Mouse (Mus musculus) CH12.LX (cell line): ENCODE data around the gene Yy1. TPM values are rescaled to one million over a fixed set of nuclear protein-coding genes. Genes with fewer than 3 reads are reported as not detected.

Experiments used
- DNase-seq: peaks from one replicate; pipeline ENCODE4 v3.0.0-alpha.2; 2013; ENCODE audit errors: extremely low read depth
- H3K27ac ChIP-seq: 2 replicates; pipeline ENCODE4 v1.5.1; 2012; ENCODE audit warnings: low read depth, mild to moderate bottlenecking, control low read depth, moderate library complexity; ENCODE audit not compliant: insufficient read depth
- H3K27me3 ChIP-seq: replicated peaks from 2 replicates; pipeline ENCODE3; 2012; ENCODE audit warnings: inconsistent platforms
- H3K36me3 ChIP-seq, 2 experiments: replicated peaks in 1 of 2; 2 replicates each; pipeline versions ENCODE3 to v1.6.1; 2012; ENCODE audit warnings: inconsistent platforms in 1 of 2, low read length in 1 of 2, mild to moderate bottlenecking in 1 of 2, mixed read lengths in 1 of 2, moderate library complexity in 1 of 2; ENCODE audit not compliant: control insufficient read depth in 1 of 2, insufficient read depth in 1 of 2
- H3K4me1 ChIP-seq, 2 experiments: 2 replicates each; pipeline ENCODE4 v1.6.1; 2012; ENCODE audit warnings: inconsistent platforms in 1 of 2, moderate library complexity in 1 of 2; ENCODE audit not compliant: insufficient read depth in 2 of 2, control insufficient read depth in 1 of 2
- H3K4me2 ChIP-seq: 2 replicates; pipeline ENCODE4 v1.6.1; 2012; ENCODE audit warnings: low read depth, mild to moderate bottlenecking, control low read depth; ENCODE audit not compliant: poor library complexity, insufficient read depth, severe bottlenecking
- H3K4me3 ChIP-seq, 3 experiments: fragments of 150-350 bp in 1 of 3; sonication (generic) in 1 of 3; replicated peaks in 1 of 3; 2 replicates each; pipeline versions ENCODE3 to v1.5.1; 2011 to 2012; ENCODE audit warnings: low read depth in 2 of 3, low read length in 2 of 3, mild to moderate bottlenecking in 2 of 3, moderate library complexity in 2 of 3, control low read depth in 1 of 3, improper control_type of control experiment in 1 of 3, inconsistent platforms in 1 of 3, mixed read lengths in 1 of 3; ENCODE audit not compliant: poor library complexity in 1 of 3
- H3K79me2 ChIP-seq: replicated peaks from 2 replicates; pipeline ENCODE4 v1.6.1; 2012; ENCODE audit warnings: mild to moderate bottlenecking, moderate library complexity; ENCODE audit not compliant: control insufficient read depth, poor library complexity, insufficient read depth, severe bottlenecking; ENCODE audit errors: extremely low read depth
- H3K9ac ChIP-seq: 2 replicates; pipeline ENCODE4 v1.6.1; 2012; ENCODE audit warnings: low read depth, mild to moderate bottlenecking, control low read depth, moderate library complexity; ENCODE audit not compliant: insufficient read depth
- H3K9me3 ChIP-seq: replicated peaks from 2 replicates; pipeline ENCODE3; 2012; ENCODE audit warnings: low read length, inconsistent platforms, mixed read lengths
- BHLHE40 ChIP-seq: IDR thresholded peaks from 2 replicates; pipeline ENCODE4 v1.6.1; 2011; ENCODE audit warnings: mild to moderate bottlenecking, low read depth, low read length, improper control_type of control experiment
- CHD1 ChIP-seq: IDR thresholded peaks from 2 replicates; pipeline ENCODE4 v1.6.1; 2012; ENCODE audit warnings: low read depth, low read length, improper control_type of control experiment, inconsistent platforms
- CHD2 ChIP-seq: IDR thresholded peaks from 2 replicates; pipeline ENCODE4 v1.6.1; 2011; ENCODE audit warnings: low read length, improper control_type of control experiment
- CTCF ChIP-seq, 2 experiments: IDR thresholded peaks in 1 of 2; conservative IDR thresholded peaks in 1 of 2; 2 replicates each; pipeline ENCODE4 v1.5.1; 2011 to 2012; ENCODE audit warnings: low read depth in 2 of 2, low read length in 2 of 2, improper control_type of control experiment in 1 of 2, inconsistent platforms in 1 of 2, mild to moderate bottlenecking in 1 of 2, moderate library complexity in 1 of 2
- E2F4 ChIP-seq: IDR thresholded peaks from 2 replicates; pipeline ENCODE4 v1.6.1; 2011; ENCODE audit warnings: low read depth, low read length, improper control_type of control experiment; ENCODE audit not compliant: insufficient replicate concordance
- ELF1 ChIP-seq: IDR thresholded peaks from 2 replicates; pipeline ENCODE4 v1.6.1; 2014; ENCODE audit warnings: low read depth, mild to moderate bottlenecking, inconsistent platforms, low read length, improper control_type of control experiment
- EP300 ChIP-seq: IDR thresholded peaks from 2 replicates; pipeline ENCODE4 v1.6.1; 2011; ENCODE audit warnings: low read length, improper control_type of control experiment
- ETS1 ChIP-seq: conservative IDR thresholded peaks from 2 replicates; pipeline ENCODE4 v1.6.1; 2012; ENCODE audit warnings: low read depth, mild to moderate bottlenecking, inconsistent platforms, low read length, improper control_type of control experiment, moderate library complexity
- GABPA ChIP-seq: IDR thresholded peaks from 2 replicates; pipeline ENCODE4 v1.6.1; 2012; ENCODE audit warnings: low read depth, low read length, improper control_type of control experiment, inconsistent platforms; ENCODE audit not compliant: insufficient replicate concordance
- HCFC1 ChIP-seq: IDR thresholded peaks from 2 replicates; pipeline ENCODE4 v1.6.1; 2012; ENCODE audit warnings: low read depth, mild to moderate bottlenecking, inconsistent platforms, low read length, improper control_type of control experiment
- IRF4 ChIP-seq: IDR thresholded peaks from 2 replicates; pipeline ENCODE4 v1.6.1; 2014; ENCODE audit warnings: low read depth, mild to moderate bottlenecking, inconsistent platforms, low read length, improper control_type of control experiment
- JUN ChIP-seq: IDR thresholded peaks from 2 replicates; pipeline ENCODE4 v1.6.1; 2011; ENCODE audit warnings: low read depth, mild to moderate bottlenecking, low read length, improper control_type of control experiment, moderate library complexity; ENCODE audit not compliant: insufficient read depth
- JUND ChIP-seq: conservative IDR thresholded peaks from 2 replicates; pipeline ENCODE4 v1.6.1; 2011; ENCODE audit warnings: low read depth, low read length, improper control_type of control experiment
- KAT2A ChIP-seq: IDR thresholded peaks from 2 replicates; pipeline ENCODE4 v1.6.1; 2012; ENCODE audit warnings: low read length, improper control_type of control experiment, inconsistent platforms; ENCODE audit not compliant: insufficient replicate concordance
- MAFK ChIP-seq: IDR thresholded peaks from 2 replicates; pipeline ENCODE4 v1.6.1; 2011; ENCODE audit warnings: low read length, improper control_type of control experiment; ENCODE audit not compliant: insufficient replicate concordance
- MAX ChIP-seq: IDR thresholded peaks from 2 replicates; pipeline ENCODE4 v1.6.1; 2011; ENCODE audit warnings: low read length, improper control_type of control experiment
- MAZ ChIP-seq: IDR thresholded peaks from 2 replicates; pipeline ENCODE4 v1.6.1; 2012; ENCODE audit warnings: low read depth, mild to moderate bottlenecking, inconsistent platforms, low read length, improper control_type of control experiment, moderate library complexity
- MEF2A ChIP-seq: IDR thresholded peaks from 2 replicates; pipeline ENCODE4 v1.6.1; 2014; ENCODE audit warnings: low read depth, mild to moderate bottlenecking, inconsistent platforms, low read length, improper control_type of control experiment, borderline replicate concordance
- MXI1 ChIP-seq: IDR thresholded peaks from 2 replicates; pipeline ENCODE4 v1.6.1; 2011; ENCODE audit warnings: mild to moderate bottlenecking, low read depth, low read length, improper control_type of control experiment
- MYC ChIP-seq: IDR thresholded peaks from 2 replicates; pipeline ENCODE4 v1.6.1; 2011; ENCODE audit warnings: low read depth, mild to moderate bottlenecking, improper control_type of control experiment, low read length
- NELFE ChIP-seq: IDR thresholded peaks from 2 replicates; pipeline ENCODE4 v1.6.1; 2011; ENCODE audit warnings: low read depth, low read length, improper control_type of control experiment
- NRF1 ChIP-seq: IDR thresholded peaks from 2 replicates; pipeline ENCODE4 v1.6.1; 2014; ENCODE audit warnings: low read depth, mild to moderate bottlenecking, inconsistent platforms, low read length, improper control_type of control experiment, moderate library complexity
- PAX5 ChIP-seq: IDR thresholded peaks from 2 replicates; pipeline ENCODE4 v1.6.1; 2012; ENCODE audit warnings: low read length, inconsistent platforms, mixed read lengths
- POLR2A ChIP-seq: IDR thresholded peaks from 2 replicates; pipeline ENCODE4 v1.6.1; 2011; ENCODE audit warnings: low read depth, mild to moderate bottlenecking, improper control_type of control experiment, low read length
- POLR2AphosphoS2 ChIP-seq: IDR thresholded peaks from 2 replicates; pipeline ENCODE4 v1.6.1; 2011; ENCODE audit warnings: low read depth, low read length, improper control_type of control experiment
- RAD21 ChIP-seq: IDR thresholded peaks from 2 replicates; pipeline ENCODE4 v1.6.1; 2011; ENCODE audit warnings: low read depth, mild to moderate bottlenecking, low read length, improper control_type of control experiment, moderate library complexity
- RCOR1 ChIP-seq: conservative IDR thresholded peaks from 2 replicates; pipeline ENCODE4 v1.6.1; 2012; ENCODE audit warnings: low read depth, mild to moderate bottlenecking, inconsistent platforms, low read length, improper control_type of control experiment
- SIN3A ChIP-seq: IDR thresholded peaks from 2 replicates; pipeline ENCODE4 v1.6.1; 2012; ENCODE audit warnings: low read length, improper control_type of control experiment, inconsistent platforms
- SMC3 ChIP-seq: IDR thresholded peaks from 2 replicates; pipeline ENCODE4 v1.6.1; 2011; ENCODE audit warnings: low read depth, low read length, improper control_type of control experiment
- TBP ChIP-seq: conservative IDR thresholded peaks from 2 replicates; pipeline ENCODE4 v1.6.1; 2011; ENCODE audit warnings: low read depth, low read length, improper control_type of control experiment
- TCF12 ChIP-seq: IDR thresholded peaks from 2 replicates; pipeline ENCODE4 v1.6.1; 2014; ENCODE audit warnings: low read depth, mild to moderate bottlenecking, inconsistent platforms, low read length, improper control_type of control experiment
- UBTF ChIP-seq: IDR thresholded peaks from 2 replicates; pipeline ENCODE4 v1.6.1; 2012; ENCODE audit warnings: low read depth, mild to moderate bottlenecking, inconsistent platforms, low read length, improper control_type of control experiment, moderate library complexity
- USF1 ChIP-seq: IDR thresholded peaks from 2 replicates; pipeline ENCODE4 v1.6.1; 2014; ENCODE audit warnings: low read depth, mild to moderate bottlenecking, inconsistent platforms, low read length, improper control_type of control experiment
- USF2 ChIP-seq: conservative IDR thresholded peaks from 2 replicates; pipeline ENCODE4 v1.6.1; 2011; ENCODE audit warnings: low read depth, low read length, improper control_type of control experiment
- ZC3H11A ChIP-seq: IDR thresholded peaks from 2 replicates; pipeline ENCODE4 v1.6.1; 2012; ENCODE audit warnings: low read depth, mild to moderate bottlenecking, inconsistent platforms, low read length, improper control_type of control experiment
- ZKSCAN1 ChIP-seq: IDR thresholded peaks from 2 replicates; pipeline ENCODE4 v1.6.1; 2012; ENCODE audit warnings: low read depth, inconsistent platforms, low read length, improper control_type of control experiment, borderline replicate concordance
- ZMIZ1 ChIP-seq: IDR thresholded peaks from 2 replicates; pipeline ENCODE4 v1.6.1; 2012; ENCODE audit warnings: low read depth, mild to moderate bottlenecking, inconsistent platforms, low read length, improper control_type of control experiment
- ZNF384 ChIP-seq: IDR thresholded peaks from 2 replicates; pipeline ENCODE4 v1.6.1; 2012; ENCODE audit warnings: low read depth, low read length, improper control_type of control experiment, inconsistent platforms
- dilution Hi-C: fragments of 300-500 bp; cut with MboI; formaldehyde crosslinking; loops from 2 replicates; pipeline ENCODE4 v1.14.3; 2020; ENCODE audit warnings: low sequenced_read_pairs; ENCODE audit not compliant: extremely low pct_unique_long_range_greater_than_20kb, extremely low pct_ligation_motif_present
- in situ Hi-C: fragments of 300-500 bp; cut with MboI; formaldehyde crosslinking; loops from 3 replicates; pipeline ENCODE4 v1.14.3; 2019; ENCODE audit warnings: low sequenced_read_pairs, low pct_ligation_motif_present, low pct_unique_long_range_greater_than_20kb, mixed read lengths
- polyA plus RNA-seq: library from polyadenylated mRNA; unstranded; fragments of >175 nt; gene quantifications from 2 replicates; pipeline ENCODE4 v1.2.1, GENCODE M21; 2012; ENCODE audit warnings: low read depth; ENCODE audit not compliant: insufficient read length
- total RNA-seq, 2 experiments: library from RNA; depleted of rRNA; stranded (reverse); fragments of 300-350 nt in 1 of 2; fragments of >200 nt in 1 of 2; gene quantifications; 2 replicates each; pipeline ENCODE4 v1.2.3; 2012 to 2014

The Yy1 gene
- total and polyA plus RNA-seq, 3 experiments: 30.8 to 56.8 (median 51.7) TPM

DNA sequence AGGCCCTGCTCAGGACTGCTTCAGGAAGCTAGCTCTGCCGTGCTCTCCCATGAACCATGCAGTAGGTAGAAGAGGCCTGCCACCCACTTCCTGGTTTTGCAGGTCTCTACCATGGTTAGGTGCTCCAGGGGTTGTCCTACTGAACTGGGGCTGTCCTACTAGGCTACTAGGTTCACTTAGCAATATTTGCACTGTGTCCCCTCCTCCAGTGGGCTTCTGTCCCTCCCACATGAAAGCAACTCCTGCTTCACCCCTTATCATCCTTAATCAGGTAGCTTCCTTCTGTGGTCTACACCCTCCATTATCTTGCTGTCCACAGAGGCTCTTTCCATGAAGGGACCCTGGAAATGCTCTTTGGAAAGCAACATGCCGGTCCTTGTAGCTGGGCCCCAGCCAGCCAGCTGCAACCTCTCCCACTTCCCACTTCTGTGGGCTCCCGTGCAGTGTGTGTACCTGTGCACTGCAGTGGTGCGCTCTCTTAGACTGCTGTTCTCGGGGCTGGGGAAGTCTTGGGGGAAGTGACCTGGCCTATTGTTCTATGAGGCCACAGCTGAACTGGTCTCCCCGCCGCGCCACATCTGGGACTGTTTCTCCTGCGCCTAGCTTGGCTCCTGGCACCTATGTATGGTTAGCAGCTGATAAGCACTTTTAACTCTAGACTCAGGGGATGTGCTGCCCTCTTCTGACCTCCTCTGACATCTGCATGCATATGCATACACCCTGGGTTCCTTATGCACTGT, 29.5 kb upstream of the Yy1 start:
- DNase-seq: peak; percentile 67
- H3K27ac ChIP-seq: peak overlapping the region; percentile 3; the same call in 1 of the 2 replicates

DNA sequence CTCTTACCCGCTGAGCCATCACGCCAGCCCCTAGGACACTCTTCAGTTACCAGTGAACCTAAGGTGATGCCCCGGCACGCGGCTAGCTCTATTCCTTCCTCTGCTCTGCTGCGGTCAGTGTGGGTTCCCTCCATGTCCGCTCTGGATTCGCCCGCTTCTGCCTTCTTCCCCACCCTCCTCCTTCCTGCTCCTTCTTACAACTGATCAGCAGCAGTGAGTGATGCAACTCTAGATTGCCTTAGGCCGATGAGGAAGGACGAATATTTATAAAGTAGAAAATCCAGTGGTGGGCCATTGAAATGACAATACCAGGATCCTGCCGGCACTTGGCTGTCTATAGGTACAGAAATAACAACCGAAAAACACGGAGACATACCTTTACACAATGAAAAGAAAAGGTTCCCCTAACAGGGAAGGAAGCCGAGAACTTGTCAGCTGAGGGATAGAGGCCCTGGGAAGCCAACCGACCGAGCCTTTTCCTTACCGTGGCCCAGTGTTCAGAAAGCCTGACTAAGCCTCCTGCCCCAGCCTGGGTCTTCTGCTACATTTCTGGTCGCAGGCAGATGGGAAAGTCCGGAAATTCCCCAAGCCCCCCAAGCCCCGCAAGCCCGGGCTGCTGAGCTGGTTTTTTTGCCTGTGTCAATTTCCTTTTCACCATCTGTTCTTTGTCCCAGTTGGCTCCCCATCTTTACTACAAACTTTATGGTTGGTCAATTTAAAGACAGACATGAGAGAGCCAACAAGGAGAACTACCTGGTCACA, 27.7 kb upstream of the Yy1 start:
- Histone ChIP-seq H3K79me2 (no peaks in the 10 kb centered on the region), H3K4me1 (peaks cover 16 to 52% of the 10 kb centered on the region in 2 experiments), H3K4me2 (peak overlapping the region; percentile 76), H3K9me3 (no peaks in the 10 kb centered on the region), H3K9ac (peak overlapping the region; percentile 97), H3K27ac (peak overlapping the region; percentile 74)
- dilution Hi-C loops: no loop called here
- DNase-seq: peak; percentile 60
- TF ChIP-seq UBTF (no peak), RCOR1 (no peak), BHLHE40 (0 out of 2 replicates have a peak, but pooled peaks have one; percentile 12), MYC (0 out of 2 replicates have a peak, but pooled peaks have one; percentile 11), SIN3A (peak; percentile 79), TBP (peak; percentile 95), POLR2AphosphoS2 (no peak), ZMIZ1 (peak; percentile 8; the same call in 1 of the 2 replicates), MXI1 (peak; percentile 52; the same call in 1 of the 2 replicates), NELFE (no peak)
- TF ChIP-seq, all 38 proteins: peak for 6
- in situ Hi-C loops: loop anchor here (10.0 to 25.0 kb wide), 2 partner anchors 130 to 153 kb away; partner anchors contain the start of genes Wars and Wdr25
- H3K4me3 ChIP-seq: peak overlapping the region; percentile 72 to 84 (median 83)
- no peaks in the 10 kb centered on the region for H3K36me3 ChIP-seq
- peaks cover 2% of the 10 kb centered on the region for H3K27me3 ChIP-seq

More for the DNA sequence above, 29.5 kb upstream of the Yy1 start:
- H3K27me3 ChIP-seq: no peaks in the 10 kb centered on the region
- H3K4me3 ChIP-seq: peak overlapping the region in 2 of 3 experiments; percentile 16 to 32
- H3K36me3 ChIP-seq: no peaks in the 10 kb centered on the region
- TF ChIP-seq USF2: no peak
- no peak for TF ChIP-seq CHD1
- no peak for TF ChIP-seq CHD2
- peak; percentile 54; the same call in 1 of the 2 replicates for TF ChIP-seq IRF4
- TF ChIP-seq SMC3: no peak; the same call in 1 of the 2 replicates
- TF ChIP-seq MXI1: no peak
- peak; percentile 71 for TF ChIP-seq ELF1
- no peak for TF ChIP-seq UBTF
- 0 out of 2 replicates have a peak, but pooled peaks have one; percentile 21 for TF ChIP-seq POLR2A
- TF ChIP-seq TCF12: no peak
- TF ChIP-seq E2F4: no peak
- TF ChIP-seq POLR2AphosphoS2: no peak
- TF ChIP-seq NELFE: no peak
- TF ChIP-seq JUND: no peak
- TF ChIP-seq RCOR1: no peak
- TF ChIP-seq EP300: 0 out of 2 replicates have a peak, but pooled peaks have one; percentile 26
- no peak for TF ChIP-seq BHLHE40
- TF ChIP-seq HCFC1: no peak
- peak; percentile 9; the same call in 1 of the 2 replicates for TF ChIP-seq MAFK
- peak; percentile 16 to 70; a peak in 3 of 4 replicates for TF ChIP-seq CTCF (conservative IDR thresholded peaks at IDR 0.05 in 1 of 2, IDR thresholded peaks at IDR 0.05 in 1 of 2; ENCODE audit: low read depth in 2 of 2, low read length in 2 of 2)
- no peak for TF ChIP-seq TBP
- no peak for TF ChIP-seq USF1
- TF ChIP-seq ZMIZ1: no peak
- no peak for TF ChIP-seq ZC3H11A
- TF ChIP-seq JUN: no peak
- peak; percentile 29; the same call in 1 of the 2 replicates for TF ChIP-seq ETS1
- TF ChIP-seq MAX: no peak
- TF ChIP-seq RAD21: peak; percentile 42
- no peak for TF ChIP-seq KAT2A
- no peak for TF ChIP-seq ZNF384
- no peak for TF ChIP-seq MAZ
- TF ChIP-seq ZKSCAN1: no peak
- no peak for TF ChIP-seq PAX5
- TF ChIP-seq NRF1: no peak
- peak; percentile 58; the same call in 1 of the 2 replicates for TF ChIP-seq SIN3A
- no peak for TF ChIP-seq GABPA
- 0 out of 2 replicates have a peak, but pooled peaks have one; percentile 26 for TF ChIP-seq MEF2A
- TF ChIP-seq MYC: no peak
- H3K9me3 ChIP-seq: no peaks in the 10 kb centered on the region
- H3K4me1 ChIP-seq: peaks cover 14 to 54% of the 10 kb centered on the region in 2 experiments
- H3K79me2 ChIP-seq: no peaks in the 10 kb centered on the region
- H3K9ac ChIP-seq: no peak overlapping the region; the same call in 1 of the 2 replicates
- H3K4me2 ChIP-seq: peak overlapping the region; percentile 57
- in situ Hi-C loops (loop anchor here (10.0 to 25.0 kb wide), 2 partner anchors 132 to 151 kb away; partner anchors contain the start of genes Wars and Wdr25), dilution Hi-C loops (no loop called here)
